Mouse (Mus musculus) small intestine, adult 2 months (tissue): ENCODE data around the gene Taf4. TPM values are rescaled to one million over a fixed set of nuclear protein-coding genes. Genes with fewer than 3 reads are reported as not detected.

ENCODE experiments used
- H3K27ac ChIP-seq: fragments of 200-500 bp; 2 replicates; pipeline ENCODE4 v1.5.1; 2012; ENCODE audit warnings: low read depth, low read length, control low read depth, inconsistent platforms; ENCODE audit not compliant: insufficient read depth
- H3K27me3 ChIP-seq: fragments of 200-500 bp; 2 replicates; pipeline ENCODE4 v1.6.1; 2012; ENCODE audit warnings: mild to moderate bottlenecking, moderate library complexity, low read length, inconsistent platforms; ENCODE audit not compliant: control insufficient read depth, insufficient read depth
- H3K36me3 ChIP-seq: fragments of 200-500 bp; 2 replicates; pipeline ENCODE4 v1.6.1; 2012; ENCODE audit warnings: mild to moderate bottlenecking, low read length, control low read depth, inconsistent platforms; ENCODE audit not compliant: control insufficient read depth, insufficient read depth
- H3K4me1 ChIP-seq: fragments of 200-500 bp; 2 replicates; pipeline ENCODE4 v1.6.1; 2012; ENCODE audit warnings: low read length, inconsistent platforms, mixed read lengths; ENCODE audit not compliant: control insufficient read depth, insufficient read depth, insufficient read length
- H3K4me3 ChIP-seq: fragments of 200-500 bp; 2 replicates; pipeline ENCODE4 v1.5.1; 2012; ENCODE audit warnings: low read depth, mild to moderate bottlenecking, control low read depth, inconsistent platforms, low read length, moderate library complexity
- CTCF ChIP-seq: fragments of 200-500 bp; IDR thresholded peaks from 2 replicates; pipeline ENCODE4 v1.5.1; 2012; ENCODE audit warnings: low read depth, mild to moderate bottlenecking, control low read depth, inconsistent platforms, low read length, moderate library complexity, mixed read lengths; ENCODE audit not compliant: insufficient replicate concordance, insufficient read length; ENCODE audit errors: extremely low read depth
- POLR2A ChIP-seq: fragments of 200-500 bp; IDR thresholded peaks from 2 replicates; pipeline ENCODE4 v1.6.1; 2012; ENCODE audit warnings: low read depth, mild to moderate bottlenecking, control low read depth, inconsistent platforms, low read length, moderate library complexity
- WGBS: fragments of 180-500 bp; shearing (Covaris S2); methylation state at CpG from one replicate; pipeline ENCODE4 v1.1.7; 2018; 5-methylcytosine and 5-hydroxymethylcytosine counted together
- polyA plus RNA-seq: library from polyadenylated mRNA; depleted of rRNA; stranded (reverse); fragments of >200 nt; gene quantifications from 2 replicates; pipeline ENCODE4 v1.2.3, GENCODE M21; 2012

The Taf4 gene
- polyA plus RNA-seq, 1 experiment = 14.4 TPM

DNA sequence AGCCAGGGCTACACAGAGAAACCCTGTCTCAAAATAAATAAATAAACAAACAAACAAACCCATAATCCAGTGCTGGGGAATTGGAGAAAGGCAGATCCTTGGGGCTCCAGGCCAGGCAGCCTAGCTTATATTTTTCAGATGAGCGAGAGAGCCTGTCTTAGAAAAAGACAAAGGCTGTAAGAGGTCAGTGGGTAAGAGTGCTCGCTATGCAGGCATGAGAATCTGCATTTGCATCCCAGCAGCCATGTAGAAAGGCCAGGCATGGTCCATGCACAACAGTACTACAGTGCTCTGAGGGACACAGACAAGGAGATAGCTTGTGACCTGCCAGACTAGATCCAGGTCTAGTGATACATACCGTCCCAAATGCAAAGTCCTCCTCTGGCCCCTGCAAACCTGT lies 6.3 kb upstream of the Taf4 start:
- Histone ChIP-seq H3K4me3 (no peak overlapping the region), H3K27me3 (no peaks in the 10 kb centered on the region), H3K36me3 (no peaks in the 10 kb centered on the region), H3K4me1 (peaks cover 2% of the 10 kb centered on the region; the same call in 1 of the 2 replicates), H3K27ac (no peak overlapping the region)
- TF ChIP-seq POLR2A (no peak), CTCF (no peak)
- WGBS = 94% methylated on average over 3 of the region's 3 CpGs

DNA sequence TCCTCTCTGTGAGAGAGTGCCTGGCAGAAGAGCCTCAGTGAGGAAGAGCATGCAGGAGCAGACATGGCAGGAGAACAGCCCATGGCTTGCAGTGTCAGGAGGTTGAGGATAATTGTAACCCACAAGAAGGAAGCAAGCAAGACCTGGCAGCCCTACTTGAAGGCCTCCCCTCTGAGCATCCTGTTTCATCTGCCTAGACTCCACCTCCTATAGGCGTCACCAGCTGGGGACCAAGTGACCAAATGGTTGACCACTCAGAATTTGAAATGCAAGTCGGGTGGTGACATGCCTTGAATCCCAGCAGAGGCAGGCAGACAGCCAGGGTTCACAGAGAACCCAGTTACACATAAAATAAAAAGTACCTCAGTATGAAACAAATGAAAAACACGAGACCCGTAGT lies 4.2 kb upstream of the Taf4 start:
- no peaks in the 10 kb centered on the region for H3K27me3 ChIP-seq
- peaks cover 2% of the 10 kb centered on the region; the same call in 1 of the 2 replicates for H3K4me1 ChIP-seq
- no peak overlapping the region for H3K27ac ChIP-seq
- TF ChIP-seq CTCF = no peak
- TF ChIP-seq POLR2A = no peak
- H3K36me3 ChIP-seq = no peaks in the 10 kb centered on the region
- WGBS = 66% methylated on average over 4 of the region's 4 CpGs
- no peak overlapping the region for H3K4me3 ChIP-seq

GRCm38 (mm10) chr2:179979836-179980235 lies 3.4 kb upstream of the Taf4 start:
- H3K4me3 ChIP-seq = no peak overlapping the region
- no peak for TF ChIP-seq POLR2A
- no peak for TF ChIP-seq CTCF
- no peak overlapping the region for H3K27ac ChIP-seq
- H3K27me3 ChIP-seq = no peaks in the 10 kb centered on the region
- 48% methylated on average over 8 of the region's 8 CpGs for WGBS
- no peaks in the 10 kb centered on the region for H3K36me3 ChIP-seq
- H3K4me1 ChIP-seq = peaks cover 3% of the 10 kb centered on the region; the same call in 1 of the 2 replicates

DNA sequence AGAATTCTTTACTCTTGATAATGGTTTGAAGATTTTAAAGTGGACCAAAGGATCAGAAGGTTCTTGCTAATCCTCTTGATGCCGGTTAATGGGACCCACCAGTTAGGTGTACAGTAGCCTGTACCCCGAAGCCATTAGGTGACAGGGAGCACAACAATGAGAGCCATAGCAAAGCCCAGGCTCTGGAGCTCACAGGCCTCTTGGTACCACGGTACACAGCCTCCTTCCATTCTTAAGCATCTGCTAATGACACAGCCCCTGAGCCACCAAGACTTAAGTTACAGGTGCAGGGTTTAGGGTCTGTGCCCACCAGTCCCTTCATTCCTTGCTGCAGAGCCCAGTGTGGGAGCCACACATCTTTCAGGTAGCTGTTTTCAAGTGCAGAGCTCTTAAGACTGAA lies 1.8 kb upstream of the Taf4 start:
- TF ChIP-seq CTCF (no peak), POLR2A (no peak)
- Histone ChIP-seq H3K27ac (no peak overlapping the region), H3K4me3 (no peak overlapping the region), H3K27me3 (no peaks in the 10 kb centered on the region), H3K4me1 (peaks cover 14% of the 10 kb centered on the region; the same call in 1 of the 2 replicates), H3K36me3 (no peaks in the 10 kb centered on the region)
- WGBS = 91% methylated on average over 3 of the region's 3 CpGs

DNA sequence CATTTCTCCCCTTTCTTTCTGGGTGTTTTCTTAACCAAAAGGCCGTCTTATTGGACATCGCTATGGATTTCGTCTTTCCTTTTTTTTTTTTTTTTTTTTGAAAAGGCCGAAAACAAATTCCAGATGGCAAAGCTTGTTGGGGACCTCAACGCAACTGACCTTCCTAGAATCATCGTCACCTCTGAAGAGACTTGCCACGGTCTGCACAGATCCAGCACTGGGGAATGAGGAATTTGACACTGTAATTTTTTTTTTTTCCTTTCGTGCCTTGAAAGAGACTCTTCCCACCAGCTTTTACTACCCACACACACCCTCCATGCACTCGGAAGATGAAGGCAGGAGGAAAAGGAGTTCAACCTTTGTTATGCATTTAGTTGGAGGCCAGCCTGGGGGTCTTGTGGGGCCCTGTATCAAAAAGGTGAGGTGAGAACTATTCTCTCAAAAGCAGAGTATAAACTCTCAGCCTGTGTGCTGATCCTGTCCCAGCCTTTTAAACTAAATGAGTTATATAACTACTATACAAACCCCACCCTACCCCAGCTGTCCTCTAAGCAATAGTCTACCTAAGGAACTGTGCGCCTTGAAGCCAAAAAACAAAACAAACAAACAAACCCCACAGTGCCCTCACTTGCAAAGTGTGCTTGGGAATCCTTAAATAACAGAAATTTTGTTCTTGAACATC lies 1.0 kb upstream of the Taf4 start:
- WGBS = 5% methylated on average over 10 of the region's 10 CpGs

DNA sequence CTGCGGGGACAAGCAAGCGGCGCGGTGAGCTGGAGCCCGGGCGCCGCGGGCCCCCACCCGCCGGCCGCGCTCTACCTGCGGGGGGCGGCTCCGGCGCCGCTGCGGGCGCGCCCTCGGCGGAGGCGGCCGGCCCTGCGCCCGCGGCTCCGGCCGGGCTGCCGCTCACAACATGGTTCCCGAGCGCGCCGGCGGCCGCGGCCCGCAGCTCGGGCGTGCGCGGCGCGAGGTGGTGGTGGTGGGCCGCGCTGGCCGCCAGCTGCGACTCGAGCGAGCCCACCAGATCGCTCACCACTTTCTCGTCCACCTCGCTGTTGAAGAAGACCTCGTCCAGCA lies 185 bp downstream of the Taf4 start:
- peak overlapping the region; percentile 98 for H3K4me3 ChIP-seq
- H3K4me1 ChIP-seq = peaks cover 23% of the 10 kb centered on the region; the same call in 1 of the 2 replicates
- H3K27me3 ChIP-seq = no peaks in the 10 kb centered on the region
- 1% methylated on average over 54 of the region's 54 CpGs for WGBS
- H3K27ac ChIP-seq = peak overlapping the region; percentile 89
- H3K36me3 ChIP-seq = no peaks in the 10 kb centered on the region
- TF ChIP-seq POLR2A (no peak), CTCF (no peak)

More for the DNA sequence above, 1.0 kb upstream of the Taf4 start:
- Histone ChIP-seq H3K4me1 (peaks cover 15% of the 10 kb centered on the region; the same call in 1 of the 2 replicates), H3K4me3 (peak overlapping the region; percentile 80), H3K27me3 (no peaks in the 10 kb centered on the region), H3K36me3 (no peaks in the 10 kb centered on the region), H3K27ac (peak overlapping the region; percentile 93)
- no peak for TF ChIP-seq CTCF
- no peak for TF ChIP-seq POLR2A

- TF ChIP-seq POLR2A = no peak
- TF ChIP-seq CTCF = no peak
- H3K36me3 ChIP-seq = no peaks in the 10 kb centered on the region
- peaks cover 23% of the 10 kb centered on the region; the same call in 1 of the 2 replicates for H3K4me1 ChIP-seq
- WGBS = 34% methylated on average over 82 of the region's 82 CpGs
- H3K27me3 ChIP-seq = no peaks in the 10 kb centered on the region
- H3K27ac ChIP-seq = no peak overlapping the region
- H3K4me3 ChIP-seq = peak overlapping the region; percentile 98; the same call in 1 of the 2 replicates
Measured at GRCm38 (mm10) chr2:179975851-179976250, 595 bp downstream of the Taf4 start.
